Mouse (Mus musculus): ENCODE measurements at regions not wholly inside any gene's neighbourhood (a gene's known extent, or its start where the extent isn't known, plus 50 kb on each side); places are given as distances from the start of the nearest gene placed in this dataset.
A peak's percentile ranks its signal among the peaks of the same experiment; 100 is the strongest.
"Not testable (repeated sequence)": the region's sequence is repeated elsewhere in the genome, so short reads cannot be mapped to it uniquely, and the experiment has no call there.

GRCm38 (mm10) chr11:41090391-41090900 is 335.3 kb upstream of the Ccng1 start:
- not testable (repeated sequence) for DNase-seq (ENCODE audit: low read depth, low spot score)

- DNase-seq (ENCODE audit: low read depth, low spot score) = no peak
Measured at GRCm38 (mm10) chr11:41063570-41063969, 308.5 kb upstream of the Ccng1 start.

DNA sequence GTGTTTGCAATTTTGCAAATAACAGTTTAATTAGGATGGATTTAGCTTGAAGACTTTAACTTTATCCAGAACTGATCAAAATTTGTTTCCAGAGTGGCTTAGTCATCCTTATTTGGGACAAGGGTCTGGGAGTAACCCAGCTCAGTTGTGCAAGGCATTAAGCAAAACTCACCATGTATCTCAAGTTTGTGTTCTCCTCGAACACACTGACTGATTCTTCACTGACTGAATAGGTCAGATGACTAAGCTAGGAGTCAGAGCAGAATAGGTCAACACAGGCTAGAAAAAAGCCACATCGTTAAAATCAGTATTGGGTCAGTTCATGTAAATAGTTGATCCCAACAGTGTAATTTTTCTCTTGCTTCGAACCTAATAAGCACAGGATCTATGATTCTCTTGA is 302.7 kb upstream of the Ccng1 start:
- DNase-seq (ENCODE audit: low read depth, low spot score) = no peak

DNA sequence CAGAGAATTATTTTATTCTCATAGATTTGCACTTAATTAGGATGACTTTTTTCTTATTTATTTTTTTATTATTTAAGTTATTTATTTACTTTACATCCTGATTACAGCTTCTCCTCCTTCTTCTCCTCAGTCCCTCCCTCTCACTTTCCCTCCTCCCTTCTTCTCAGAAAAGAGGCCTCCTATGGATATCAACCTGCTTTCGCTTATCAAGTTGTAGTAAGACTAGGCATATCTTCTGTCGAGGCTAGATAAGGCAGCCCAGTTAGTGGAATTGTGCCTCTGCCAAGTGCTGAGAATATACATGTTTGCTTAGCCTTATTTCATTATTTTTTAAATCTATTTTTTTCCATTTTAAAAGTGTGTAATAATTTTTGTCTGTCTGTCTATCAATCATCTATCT is 274.9 kb upstream of the Ccng1 start:
- no peak for DNase-seq (ENCODE audit: low read depth, low spot score)

DNA sequence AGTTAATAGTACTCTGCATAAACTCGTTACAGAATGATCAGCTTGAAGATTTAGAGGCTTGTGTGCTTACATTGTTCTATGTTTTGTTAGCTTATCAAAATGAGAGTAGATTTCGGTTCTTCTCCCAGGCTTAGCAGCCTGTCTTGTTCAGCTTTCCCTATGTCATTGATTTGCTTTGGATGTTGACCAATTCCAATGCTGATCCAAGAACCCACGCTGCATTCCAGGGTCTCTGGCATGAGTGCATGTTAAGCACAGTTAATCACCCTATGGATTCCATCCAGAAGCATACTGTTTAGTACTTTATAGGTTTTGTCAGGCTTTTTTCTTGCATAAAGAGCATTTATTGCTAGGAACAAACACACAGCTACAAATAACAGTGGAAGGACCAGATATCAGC is 255.0 kb upstream of the Ccng1 start:
- no peak for DNase-seq (ENCODE audit: low read depth, low spot score)

GRCm38 (mm10) chr11:40972806-40973205 is 217.7 kb upstream of the Ccng1 start:
- DNase-seq (ENCODE audit: low read depth, low spot score) = no peak

DNA sequence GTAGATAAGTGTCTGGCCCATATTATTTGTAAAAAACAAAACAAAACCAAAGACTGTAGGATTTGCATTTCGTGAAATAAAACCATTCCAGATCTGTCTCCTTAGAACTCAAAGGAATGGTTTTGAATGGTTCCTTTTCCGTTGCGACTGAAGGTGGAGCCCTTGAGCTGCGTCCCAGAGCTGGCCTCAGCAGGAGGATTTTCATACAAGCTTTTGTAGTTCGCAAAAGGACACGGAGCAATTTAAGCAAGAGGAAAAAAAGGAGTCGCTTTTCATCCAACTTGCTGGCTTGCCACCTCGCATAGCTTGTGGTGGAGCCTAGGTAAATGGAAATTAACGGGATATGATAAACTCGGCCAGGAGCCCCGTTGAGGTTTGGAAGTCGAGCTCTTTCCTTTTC is 172.1 kb upstream of the Ccng1 start:
- DNase-seq (ENCODE audit: low read depth, low spot score) = no peak

DNA sequence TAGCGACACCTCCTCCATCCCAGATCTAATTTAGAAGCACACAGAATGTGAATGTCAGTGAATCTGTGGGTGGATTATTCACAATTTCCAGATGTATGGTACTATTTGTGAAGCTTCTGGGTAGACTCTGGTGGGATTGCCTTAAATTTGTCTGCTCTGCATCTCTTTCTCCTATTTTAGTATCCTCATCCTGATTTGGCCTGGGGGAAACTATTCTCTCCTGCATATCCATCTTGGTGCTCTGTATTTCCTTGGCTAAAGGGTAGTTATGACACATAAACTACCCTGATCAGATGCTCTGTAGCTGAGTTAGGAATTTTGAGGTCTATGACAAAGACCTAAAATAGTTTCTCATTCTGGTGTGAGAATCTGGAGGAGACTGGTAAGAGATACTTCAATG is 136.4 kb upstream of the Ccng1 start:
- DNase-seq (ENCODE audit: low read depth, low spot score) = no peak

- no peak for DNase-seq (ENCODE audit: low read depth, low spot score)
Measured at GRCm38 (mm10) chr11:40884509-40884908, 129.4 kb upstream of the Ccng1 start.

- no peak for DNase-seq (ENCODE audit: low read depth, low spot score)
Measured at GRCm38 (mm10) chr11:40879589-40879988, 124.5 kb upstream of the Ccng1 start.

GRCm38 (mm10) chr11:40873002-40873401 is 117.9 kb upstream of the Ccng1 start:
- DNase-seq (ENCODE audit: low read depth, low spot score) = no peak

- DNase-seq (ENCODE audit: low read depth, low spot score) = peak; percentile 2
Measured at GRCm38 (mm10) chr11:40865694-40866093, 110.6 kb upstream of the Ccng1 start.

DNA sequence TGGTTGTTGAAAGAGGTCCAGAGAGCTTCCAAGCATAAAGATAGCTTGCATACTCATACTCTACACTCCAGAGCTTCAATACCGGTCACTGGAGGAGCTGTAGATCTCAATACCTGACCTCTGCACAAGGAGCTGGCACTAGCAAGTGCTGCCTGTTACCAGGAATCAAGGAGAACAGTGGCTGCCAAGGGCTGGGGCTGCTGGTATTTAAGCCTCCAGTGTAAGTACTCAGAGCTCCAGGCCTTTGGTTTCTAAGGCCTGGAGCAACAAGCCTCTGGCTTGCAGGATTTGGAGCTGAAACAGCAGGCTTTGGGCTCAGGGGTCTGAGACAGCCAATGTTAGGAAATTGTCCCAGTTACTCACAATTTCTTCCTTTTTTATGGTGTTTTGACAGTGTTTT is 96.2 kb upstream of the Ccng1 start:
- DNase-seq (ENCODE audit: low read depth, low spot score) = no peak

DNA sequence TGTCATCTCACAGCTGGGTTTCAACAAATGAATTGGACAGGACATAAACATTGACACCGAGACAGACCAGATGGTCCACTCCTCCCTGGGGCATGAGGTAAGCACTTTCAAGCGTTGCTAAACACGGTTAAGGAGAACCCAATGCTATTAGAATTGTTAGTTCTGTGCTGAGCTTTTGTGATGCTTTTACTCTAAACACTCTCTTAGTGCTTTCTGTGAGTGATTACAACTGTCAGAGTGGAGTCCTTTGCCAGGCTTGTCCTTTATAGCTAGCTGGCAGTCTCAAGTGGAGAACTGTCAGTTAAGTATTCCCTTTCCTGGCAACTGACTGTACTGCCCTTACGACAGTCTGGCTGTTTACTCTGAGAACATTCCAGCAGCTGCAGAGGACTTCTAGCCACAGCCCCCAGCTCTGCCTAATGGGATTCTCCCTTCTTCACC is 95.6 kb upstream of the Ccng1 start:
- DNase-seq (ENCODE audit: low read depth, low spot score) = no peak

DNA sequence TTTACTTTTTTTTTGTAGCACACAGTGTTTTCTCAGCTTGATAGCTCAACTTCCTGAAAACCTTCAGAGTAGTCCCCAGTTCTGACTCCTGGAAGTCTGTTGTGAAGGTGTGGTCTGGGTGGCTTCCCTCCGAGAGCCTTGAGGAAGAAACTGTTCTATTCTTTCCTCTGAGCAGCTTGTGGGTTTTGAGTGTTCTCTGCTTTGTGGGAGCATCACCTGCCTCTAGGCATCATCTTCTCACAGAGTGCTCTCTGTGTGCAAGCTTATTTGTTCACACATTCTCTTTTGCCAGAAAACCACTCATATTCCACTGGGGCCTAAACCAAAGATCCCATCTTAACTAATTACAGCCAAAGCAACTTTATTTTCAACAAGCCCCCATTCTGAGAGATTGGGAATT is 91.5 kb upstream of the Ccng1 start:
- DNase-seq (ENCODE audit: low read depth, low spot score) = no peak

GRCm38 (mm10) chr11:40835393-40835792 is 80.3 kb upstream of the Ccng1 start:
- DNase-seq (ENCODE audit: low read depth, low spot score) = no peak
